Mouse (Mus musculus): ENCODE results near the gene Pabpc4l. TPM values are rescaled to one million over a fixed set of nuclear protein-coding genes. Genes with fewer than 3 reads are reported as not detected.

The Pabpc4l gene
- 7.1 and 8.8 TPM in 2 replicates for polyA plus RNA-seq (2012; rRNA removed)

DNA sequence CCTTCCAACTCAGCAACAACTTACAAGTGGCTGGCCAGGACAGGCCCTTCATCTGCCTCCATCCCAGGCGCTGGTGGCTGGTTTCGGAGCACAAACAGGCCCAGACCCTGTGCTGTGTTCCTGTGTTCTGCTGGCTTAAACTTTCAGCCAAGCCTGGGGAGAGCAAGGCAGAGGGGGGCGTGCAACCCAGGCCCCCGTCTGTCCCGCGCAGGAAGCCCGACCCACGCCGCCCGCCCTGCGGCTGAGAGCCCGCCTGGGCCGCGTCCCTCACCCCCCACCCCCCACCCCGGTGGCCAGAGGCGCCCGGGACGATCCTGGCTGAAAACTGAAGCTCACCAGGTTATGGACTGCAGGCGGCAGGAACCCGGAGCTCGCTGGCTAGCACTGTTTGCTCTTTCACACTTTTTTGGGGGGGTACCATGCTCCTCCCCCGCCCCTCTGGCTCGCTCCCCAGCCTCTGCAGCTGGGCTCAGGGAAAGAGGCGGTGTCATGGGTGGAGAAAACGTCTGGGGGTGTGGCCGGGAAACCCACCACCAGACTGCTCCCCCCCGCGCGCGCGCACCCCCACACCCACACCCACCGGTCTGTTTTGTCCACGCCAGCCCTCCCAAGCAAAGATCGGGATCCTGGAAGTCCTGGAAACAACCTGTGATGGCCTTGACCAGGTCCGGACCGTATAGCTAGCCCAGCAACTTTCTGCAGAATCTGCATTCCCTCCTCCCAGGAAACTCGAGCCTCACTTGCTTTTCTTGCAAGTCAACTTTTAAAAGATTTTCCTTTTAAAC lies at the start of gene Pabpc4l:
Gene Pabpc4l, minus strand, starts transcription at position 739 of the 785 bp plus-strand sequence.

